Mouse (Mus musculus): ENCODE measurements at regions not wholly inside any gene's neighbourhood (a gene's known extent, or its start where the extent isn't known, plus 50 kb on each side); places are given as distances from the start of the nearest gene placed in this dataset.
A peak's percentile ranks its signal among the peaks of the same experiment; 100 is the strongest.
"Not testable (repeated sequence)": the region's sequence is repeated elsewhere in the genome, so short reads cannot be mapped to it uniquely, and the experiment has no call there.

DNA sequence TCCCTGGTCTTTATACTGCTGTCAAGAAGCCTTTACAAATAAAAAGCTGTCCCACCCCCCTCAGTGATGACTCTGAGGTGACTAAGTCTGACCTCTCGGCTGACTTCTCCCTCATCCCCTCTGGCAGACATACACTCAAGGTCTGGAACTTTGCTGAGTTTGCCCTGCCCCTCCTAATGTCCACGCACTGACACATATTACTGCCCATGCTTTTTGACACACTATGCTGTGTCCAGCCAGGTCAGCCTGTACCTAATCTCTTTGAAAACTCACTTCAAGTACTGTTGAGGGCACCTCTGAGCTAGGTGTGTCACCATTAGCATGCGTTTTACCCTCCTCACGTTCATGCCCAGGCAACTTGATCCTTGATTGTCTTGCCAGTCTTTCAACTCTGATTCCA is 164.9 kb upstream of the Frmd6 start:
- no peak for DNase-seq (ENCODE audit: low spot score in 2 of 2)

DNA sequence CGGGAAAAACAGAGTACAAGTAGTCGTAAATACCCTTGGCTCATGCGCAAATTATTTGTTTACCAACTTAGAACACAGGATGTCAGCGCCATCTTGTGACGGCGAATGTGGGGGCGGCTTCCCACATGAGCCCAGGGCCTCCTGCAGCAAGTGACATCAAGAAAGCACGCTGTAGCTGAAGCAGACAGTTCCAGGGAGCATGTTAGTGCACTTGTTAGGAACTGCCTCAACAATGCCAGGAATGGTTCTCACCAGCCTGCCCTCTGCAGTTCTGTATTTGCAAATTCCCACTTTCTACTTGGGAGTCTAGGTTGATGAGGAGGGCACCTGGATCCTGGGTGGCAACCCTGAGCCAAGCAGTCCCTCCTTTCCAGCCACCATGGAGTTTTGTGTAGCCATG is 157.2 kb upstream of the Frmd6 start:
- DNase-seq (ENCODE audit: low spot score in 2 of 2), result not testable (repeated sequence)

DNA sequence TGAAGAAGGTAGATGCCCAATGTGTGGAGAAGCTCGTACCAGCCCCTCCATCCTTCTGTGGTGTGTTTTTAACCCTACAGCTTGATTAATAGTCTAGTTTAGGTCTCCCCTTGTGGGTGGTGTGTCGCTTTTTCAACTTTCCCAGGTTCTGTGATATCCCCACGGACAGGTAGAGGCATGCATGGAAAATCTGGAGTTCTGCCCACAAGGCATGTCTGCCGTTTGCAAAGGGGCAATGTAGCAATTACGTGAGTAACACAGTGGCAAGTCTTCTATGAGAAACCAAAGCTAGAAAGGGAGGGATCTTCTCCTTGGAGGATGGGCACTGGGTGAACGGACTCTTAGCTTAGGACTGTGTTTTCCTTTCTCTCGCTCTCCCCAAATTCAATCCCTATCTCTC is 153.2 kb upstream of the Frmd6 start:
- no peak for DNase-seq (ENCODE audit: low spot score in 2 of 2)

DNA sequence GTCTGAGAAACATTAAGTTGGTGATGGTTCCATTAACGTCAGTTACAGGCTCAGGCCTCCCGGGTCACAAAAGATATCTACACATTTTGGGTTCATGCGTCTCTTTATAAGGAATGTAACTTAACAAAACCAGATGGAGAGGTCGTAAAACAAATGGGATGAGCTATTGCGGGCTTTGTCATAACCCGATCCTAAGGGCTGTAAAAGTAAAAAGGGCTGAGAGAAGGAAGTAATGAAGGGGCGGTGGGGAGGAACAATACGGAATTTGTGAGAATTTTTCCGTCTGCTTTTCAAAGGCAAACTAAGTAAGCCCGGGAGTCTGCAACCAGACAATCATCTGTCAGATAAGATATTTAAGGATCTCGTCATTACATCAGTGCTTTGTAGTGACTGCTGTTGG is 152.1 kb upstream of the Frmd6 start:
- no peak for DNase-seq (ENCODE audit: low spot score in 2 of 2)

DNA sequence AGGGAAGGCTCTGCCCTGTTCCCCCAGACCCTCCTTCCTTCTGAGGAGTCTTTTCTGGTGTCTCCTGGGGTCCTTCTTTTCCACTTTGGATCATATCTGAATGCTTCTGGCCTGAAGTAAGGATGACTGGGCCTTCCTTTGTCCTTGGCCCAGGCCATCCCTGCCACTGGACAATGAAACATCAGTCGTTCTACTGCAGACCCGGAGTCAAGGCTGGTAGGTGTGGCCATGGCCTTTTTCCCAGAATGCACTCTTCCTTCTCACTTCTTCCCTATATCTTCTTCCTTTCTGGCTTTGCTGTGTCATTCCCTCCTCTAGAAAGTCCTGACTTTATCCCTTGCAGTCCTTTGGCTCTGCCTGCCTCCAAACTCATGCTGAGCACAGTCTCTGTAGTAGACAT is 151.2 kb upstream of the Frmd6 start:
- DNase-seq (ENCODE audit: low spot score in 2 of 2), result no peak

DNA sequence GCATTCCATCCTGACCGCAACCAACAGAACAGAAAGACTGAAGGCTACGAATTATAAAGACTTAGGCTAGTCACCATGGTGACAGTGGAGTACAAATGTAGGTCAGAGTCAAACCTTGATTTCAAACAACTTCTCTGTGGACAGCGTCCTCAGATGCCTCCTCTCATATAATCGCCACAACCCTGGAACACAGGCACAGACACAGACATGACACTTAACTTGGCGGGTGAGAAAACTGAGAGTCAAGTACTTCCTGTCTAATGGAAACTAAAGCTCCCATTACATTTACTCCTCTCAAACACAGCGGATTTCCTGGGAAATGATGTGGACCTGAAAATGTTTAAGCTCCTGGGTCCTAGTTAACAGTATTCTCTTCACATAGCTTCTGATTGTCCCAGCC is 149.5 kb upstream of the Frmd6 start:
- DNase-seq (ENCODE audit: low spot score in 2 of 2), result no peak

DNA sequence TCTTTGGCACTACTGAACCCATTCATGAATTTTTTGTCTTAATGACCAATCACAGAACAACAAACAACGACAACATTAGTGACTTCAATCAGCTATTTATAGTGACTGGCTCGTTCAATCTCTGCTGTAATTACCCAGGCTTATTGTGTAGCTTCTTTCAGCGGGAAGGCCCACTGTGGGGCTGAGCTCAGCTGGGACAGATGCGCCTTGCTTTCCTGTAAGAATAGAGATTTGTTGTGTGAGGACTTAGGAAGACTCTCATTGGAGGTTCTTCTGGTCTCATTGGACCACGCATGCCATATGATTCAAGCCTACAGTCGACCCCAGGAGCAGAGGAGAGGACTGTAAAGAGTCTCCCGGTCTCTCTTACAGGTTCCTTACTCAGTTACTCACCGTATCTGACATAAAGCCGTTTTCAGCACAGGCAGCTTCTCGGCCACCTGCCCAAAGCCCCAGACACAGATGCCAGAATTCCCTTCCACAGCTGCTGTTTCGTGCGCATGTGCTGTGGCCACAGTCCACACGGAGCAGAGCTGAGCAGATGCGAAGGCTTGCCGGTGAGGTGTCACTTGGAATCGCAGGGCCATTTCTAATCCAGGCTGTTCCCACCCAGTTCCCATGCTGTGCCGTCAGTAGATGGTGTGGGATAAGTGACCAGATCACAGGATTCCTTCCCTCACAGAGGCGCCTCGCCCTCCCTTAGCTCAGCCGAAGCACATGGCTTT is 145.5 kb upstream of the Frmd6 start:
- DNase-seq (ENCODE audit: low spot score in 2 of 2), result peak; percentile 48 to 63

DNA sequence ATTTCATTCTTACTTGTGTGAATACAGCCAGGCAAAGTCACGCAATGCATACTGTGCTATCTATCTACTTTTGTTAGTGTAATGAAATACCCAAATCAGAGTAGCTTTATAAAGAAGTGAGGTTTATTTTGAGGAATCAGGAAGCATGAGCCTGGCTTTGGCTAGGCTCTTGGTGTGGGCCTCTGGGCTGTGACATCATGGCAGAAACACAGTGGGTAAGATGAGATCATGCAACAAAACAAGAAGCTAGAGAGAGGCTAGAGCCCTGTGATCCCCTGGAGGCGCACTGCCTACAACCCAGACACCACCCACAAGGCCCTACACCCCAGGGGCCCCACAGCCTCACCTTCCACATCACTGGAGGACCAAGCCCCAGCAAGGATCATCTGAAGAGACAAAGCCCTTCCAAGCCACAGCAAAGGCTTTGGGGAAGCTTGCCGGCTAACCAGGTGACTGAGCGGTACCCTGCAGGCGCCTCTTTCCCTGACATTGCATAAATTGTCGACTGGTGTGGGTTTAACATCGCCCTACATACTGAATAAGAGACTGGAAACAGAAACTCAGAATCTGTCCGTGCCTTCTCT is 143.8 kb upstream of the Frmd6 start:
- no peak for DNase-seq (ENCODE audit: low spot score in 2 of 2)

DNA sequence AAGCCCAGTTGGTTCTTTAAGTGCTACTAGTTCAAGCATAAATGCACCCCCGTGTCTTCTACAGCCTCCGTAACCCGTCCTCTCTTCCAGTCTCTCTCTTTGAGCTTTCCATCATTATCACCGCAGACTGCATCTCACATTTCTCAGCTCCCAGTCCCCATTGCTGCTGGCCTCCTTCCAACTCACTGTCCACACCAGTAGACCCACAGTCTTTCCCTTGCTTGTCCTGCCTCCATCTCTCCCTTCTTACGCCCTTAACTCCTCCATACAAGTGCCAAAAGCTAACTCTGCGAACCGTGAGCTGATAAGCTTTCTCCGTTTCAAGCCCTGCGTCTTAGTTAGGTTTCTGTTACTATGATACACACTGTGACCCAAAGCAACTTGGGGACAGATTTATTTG is 141.0 kb upstream of the Frmd6 start:
- no peak for DNase-seq (ENCODE audit: low spot score in 2 of 2)

DNA sequence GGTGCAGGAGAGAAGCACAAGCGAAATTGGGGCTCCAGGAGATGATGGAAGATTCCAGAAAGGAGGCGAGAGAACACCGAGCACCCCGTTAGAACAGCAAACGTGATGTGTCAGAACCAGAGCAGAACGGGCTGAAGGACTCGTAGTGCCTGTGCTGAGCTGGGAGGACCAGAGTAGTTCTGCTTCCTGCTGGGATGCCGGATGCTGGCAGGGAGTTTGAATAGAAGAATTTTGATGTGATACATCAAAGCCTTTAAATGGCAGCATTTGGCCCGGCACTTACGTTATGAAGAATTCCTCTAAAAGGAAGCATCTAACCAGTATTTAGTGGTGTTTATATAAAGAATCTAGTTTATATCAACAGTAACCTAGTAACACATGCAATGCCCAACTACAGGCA is 139.9 kb upstream of the Frmd6 start:
- DNase-seq (ENCODE audit: low spot score in 2 of 2), result no peak

DNA sequence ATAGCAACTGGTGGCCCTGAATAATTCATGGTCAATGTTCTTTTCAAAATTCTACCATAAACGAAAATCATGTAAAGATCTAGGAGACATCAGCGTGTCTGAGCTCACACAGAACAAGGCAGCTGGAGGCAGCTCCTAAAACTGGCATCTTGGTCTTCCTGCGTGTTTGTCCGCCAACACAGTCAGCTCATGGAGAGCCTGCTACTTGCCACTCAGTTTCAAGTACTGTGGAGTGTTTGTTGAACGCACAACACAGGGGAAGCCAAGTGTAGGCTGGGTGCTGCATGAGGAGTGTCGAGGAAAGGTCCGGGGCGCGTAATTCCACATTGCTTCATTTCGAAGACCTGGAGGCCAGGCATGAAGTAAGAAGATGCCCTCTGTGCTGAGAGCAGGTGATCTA is 139.0 kb upstream of the Frmd6 start:
- DNase-seq (ENCODE audit: low spot score in 2 of 2), result no peak

DNA sequence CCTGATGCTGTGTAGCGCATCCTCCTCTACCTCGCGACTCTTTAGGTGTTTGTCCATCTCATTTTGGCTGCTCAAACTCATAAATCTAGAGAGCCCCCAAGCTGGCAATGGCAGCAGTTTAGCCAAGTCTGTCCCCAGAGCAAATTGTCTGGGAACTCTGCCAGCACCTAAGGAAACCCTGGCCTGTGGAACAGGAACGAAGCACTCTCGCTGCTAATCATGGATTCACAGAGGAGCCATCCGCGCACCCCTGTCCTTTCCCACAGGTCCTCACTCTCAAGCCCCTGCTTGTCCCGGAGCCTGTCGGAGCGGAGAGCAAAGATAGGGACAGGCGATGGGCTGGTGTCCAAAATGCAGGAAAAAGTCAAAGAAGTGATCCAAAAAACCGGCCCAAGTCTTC is 138.3 kb upstream of the Frmd6 start:
- no peak for DNase-seq (ENCODE audit: low spot score in 2 of 2)

DNA sequence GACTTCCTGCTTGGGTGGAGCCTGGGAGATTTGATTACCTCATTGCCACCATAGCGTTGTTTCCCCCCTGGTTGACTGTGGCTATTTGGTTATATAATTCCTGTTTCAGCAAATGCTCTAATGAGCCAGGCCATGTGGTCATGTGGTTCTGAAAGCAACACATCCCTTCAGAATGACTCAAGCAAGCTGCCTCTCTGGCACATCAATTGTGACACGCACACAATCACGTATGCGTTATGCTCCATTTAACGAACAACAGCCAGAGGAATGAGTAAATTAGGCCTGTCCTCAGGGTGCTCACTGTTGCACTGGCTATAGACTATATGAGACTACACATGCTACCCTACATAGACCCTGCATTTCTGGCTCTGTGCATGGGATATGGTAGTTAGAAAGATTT is 130.2 kb upstream of the Frmd6 start:
- no peak for DNase-seq (ENCODE audit: low spot score in 2 of 2)

DNA sequence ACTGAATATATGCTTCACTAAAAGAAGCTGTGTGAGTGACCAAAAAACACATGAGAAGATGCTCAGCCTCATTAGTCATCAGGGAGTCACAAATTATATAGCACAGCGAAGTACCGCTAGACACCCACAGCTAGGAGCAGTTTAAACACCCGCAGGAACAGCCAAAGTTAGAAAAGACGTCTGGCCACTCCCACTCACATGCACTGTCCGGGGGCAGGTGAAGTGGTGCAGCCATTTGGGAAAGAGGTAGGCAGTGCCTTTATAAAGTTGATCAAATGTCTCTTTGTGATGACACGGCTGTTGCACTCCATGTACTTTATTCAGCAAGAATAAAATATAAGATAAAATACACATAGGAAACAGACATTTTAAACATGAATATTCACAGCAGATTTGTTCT is 129.1 kb upstream of the Frmd6 start:
- no peak for DNase-seq (ENCODE audit: low spot score in 2 of 2)

DNA sequence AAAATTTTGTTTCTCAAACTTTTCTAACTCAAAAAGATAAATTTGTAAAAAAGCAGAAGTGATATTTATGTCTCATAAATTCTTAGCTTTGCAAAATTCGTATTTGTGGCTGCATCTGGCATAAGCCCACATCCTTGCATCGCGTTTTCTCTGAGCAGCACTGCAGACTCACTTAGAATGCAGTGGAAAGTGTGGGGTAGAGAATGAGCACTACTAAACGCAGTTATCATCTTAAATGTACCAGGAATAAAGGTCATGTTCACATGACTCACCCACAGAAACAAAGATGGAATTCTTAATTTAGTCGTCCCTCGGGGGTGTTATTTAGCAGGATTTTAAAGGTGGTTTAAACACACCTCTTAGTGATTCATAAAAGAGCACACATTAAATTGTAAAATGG is 126.8 kb upstream of the Frmd6 start:
- DNase-seq (ENCODE audit: low spot score in 2 of 2), result no peak

DNA sequence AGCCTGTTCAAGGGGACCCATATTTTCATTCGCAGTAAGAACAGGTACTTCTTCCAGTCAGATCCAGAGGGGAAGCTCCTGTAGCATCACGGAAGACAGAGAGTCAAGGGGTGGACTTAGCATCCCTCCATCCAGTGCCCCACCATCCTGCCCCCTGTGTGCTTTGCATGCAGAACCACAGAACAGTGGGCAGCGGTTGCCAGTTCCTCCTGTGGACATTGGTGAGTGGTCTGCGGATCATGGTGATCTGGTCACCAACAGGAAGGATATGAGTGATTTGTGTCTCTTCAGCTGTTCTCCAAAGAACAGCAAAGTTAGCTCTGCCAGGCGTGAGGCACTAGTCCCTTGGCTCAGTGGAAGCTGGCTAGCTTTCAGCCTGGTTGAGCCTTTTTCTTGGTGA is 122.8 kb upstream of the Frmd6 start:
- no peak for DNase-seq (ENCODE audit: low spot score in 2 of 2)

DNA sequence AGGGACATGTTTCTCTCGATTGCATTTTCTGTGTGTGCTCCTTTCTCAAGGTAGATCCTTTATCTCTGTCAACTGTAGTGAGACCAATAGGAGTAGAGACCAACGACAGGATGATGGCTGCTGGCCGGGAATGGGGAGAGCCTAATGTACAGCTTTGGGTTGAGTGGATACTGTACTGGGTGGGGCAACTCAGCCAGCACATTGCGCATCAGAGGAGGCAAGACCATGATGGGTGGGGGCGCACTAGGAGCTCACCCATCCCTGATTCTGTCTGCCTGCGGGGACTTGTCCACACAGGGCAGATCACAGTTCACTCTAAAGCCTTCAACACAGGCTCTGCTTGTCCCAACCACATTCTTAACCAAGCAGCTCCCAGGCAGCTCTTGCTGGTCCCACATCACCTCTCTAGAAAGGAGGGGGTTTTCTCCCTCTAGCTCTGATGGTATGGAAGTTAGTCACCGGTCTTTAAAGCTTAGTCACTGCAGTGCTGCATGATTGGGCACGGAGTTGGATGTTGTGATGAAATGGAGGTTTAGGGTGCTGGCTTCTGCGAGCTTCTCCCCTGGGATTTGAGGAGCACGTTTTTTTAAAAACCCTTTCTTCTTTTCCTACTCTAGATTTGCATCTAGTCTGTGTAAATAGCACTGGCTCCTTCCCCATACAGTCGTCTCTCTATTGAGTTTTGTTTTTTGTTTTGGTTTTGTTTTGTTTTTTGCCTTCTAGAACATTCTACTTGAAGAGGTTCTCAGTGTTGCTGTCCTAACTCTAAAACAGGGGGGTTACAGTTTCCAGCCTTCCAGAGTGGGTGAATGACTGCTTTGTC is 118.3 kb upstream of the Frmd6 start:
- peak in 1 of 2 experiments; percentile 48 for DNase-seq (ENCODE audit: low spot score in 2 of 2)

DNA sequence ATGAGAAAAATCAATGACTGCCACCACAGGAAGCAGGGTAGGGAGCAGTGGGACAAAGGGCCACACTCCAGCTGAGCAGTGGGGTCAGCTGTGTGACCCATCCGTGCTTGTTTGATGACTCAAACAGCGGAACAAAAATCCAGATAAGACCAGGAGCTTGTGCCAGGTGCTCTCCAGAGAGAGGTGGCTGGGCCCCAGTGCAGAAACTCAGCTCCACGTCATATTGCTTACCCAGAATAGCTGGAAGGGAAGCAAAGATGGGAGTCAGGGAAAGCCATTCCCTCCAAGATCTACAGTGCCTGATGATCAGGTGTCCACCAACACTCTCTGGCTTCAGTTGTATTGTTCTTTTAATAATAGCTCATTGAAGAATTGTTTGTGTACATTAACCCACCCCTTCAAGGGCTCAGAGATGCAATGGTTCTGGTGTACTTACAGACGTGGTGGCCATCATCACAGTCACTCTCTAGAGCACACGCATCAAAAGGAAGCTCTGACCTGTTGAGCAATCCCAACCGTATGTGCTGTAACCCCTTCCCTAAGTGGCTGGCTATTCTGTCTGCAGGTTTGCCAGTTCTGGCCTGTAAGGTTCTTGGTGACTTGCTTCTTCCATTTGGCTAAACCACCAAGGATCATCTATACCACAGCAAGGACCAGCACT is 117.6 kb upstream of the Frmd6 start:
- DNase-seq (ENCODE audit: low spot score in 2 of 2), result peak in 1 of 2 experiments; percentile 36

DNA sequence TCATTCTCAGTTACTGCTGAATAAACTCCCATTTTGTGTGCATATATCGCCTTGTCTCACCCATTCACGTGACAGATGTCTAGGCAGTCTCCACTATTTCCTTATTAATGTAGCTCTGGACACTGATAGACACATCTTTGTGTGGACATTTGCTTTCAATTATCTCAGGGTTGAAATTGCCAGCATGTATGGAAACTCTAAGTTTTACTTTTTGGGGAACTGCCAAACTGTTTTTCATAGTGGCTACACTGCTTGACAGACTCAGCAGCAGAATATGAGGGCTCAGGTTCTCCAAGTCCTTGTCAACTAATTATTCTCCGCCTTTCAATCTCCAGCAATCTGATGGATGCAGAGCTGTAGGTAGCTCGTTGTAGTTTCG is 117.0 kb upstream of the Frmd6 start:
- no peak for DNase-seq (ENCODE audit: low spot score in 2 of 2)

DNA sequence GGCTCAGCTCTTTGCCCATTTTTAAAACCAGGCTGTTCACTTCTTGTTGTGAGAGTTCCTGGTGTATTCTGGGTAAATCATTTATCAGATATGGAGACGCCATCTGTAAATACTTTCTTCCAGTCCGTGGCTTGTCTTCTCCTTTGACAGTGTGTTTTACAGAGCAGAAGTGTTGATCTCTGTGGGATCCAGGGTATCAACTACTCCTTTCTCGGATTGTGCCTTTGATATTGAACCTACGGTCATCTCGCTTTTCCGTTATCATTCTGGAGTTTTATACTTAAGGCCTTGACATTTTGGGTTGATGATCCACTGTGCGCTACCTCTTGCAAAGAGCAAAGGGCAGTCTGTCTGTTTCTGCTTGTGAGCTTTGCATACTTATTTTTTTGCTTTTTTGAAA is 115.0 kb upstream of the Frmd6 start:
- no peak for DNase-seq (ENCODE audit: low spot score in 2 of 2)

DNA sequence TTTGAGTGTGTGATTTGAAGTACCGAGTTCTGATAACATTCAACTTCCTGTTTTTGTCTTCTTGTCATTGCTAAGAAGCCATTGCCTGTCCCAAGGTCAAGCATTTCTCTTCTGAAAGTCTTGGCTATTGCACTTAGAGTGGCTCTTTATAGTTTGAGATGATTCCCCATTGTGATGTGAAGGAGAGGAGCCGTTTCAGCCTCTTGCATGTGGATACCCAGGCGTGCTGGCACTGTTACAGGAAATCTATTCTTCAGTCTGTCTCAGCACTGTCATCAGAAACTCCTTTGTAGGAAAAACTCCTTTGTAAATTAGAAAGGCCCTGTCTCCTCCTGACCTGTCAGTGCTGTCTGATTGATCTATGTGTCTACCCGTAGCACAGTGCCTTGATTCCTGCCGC is 114.3 kb upstream of the Frmd6 start:
- no peak for DNase-seq (ENCODE audit: low spot score in 2 of 2)

DNA sequence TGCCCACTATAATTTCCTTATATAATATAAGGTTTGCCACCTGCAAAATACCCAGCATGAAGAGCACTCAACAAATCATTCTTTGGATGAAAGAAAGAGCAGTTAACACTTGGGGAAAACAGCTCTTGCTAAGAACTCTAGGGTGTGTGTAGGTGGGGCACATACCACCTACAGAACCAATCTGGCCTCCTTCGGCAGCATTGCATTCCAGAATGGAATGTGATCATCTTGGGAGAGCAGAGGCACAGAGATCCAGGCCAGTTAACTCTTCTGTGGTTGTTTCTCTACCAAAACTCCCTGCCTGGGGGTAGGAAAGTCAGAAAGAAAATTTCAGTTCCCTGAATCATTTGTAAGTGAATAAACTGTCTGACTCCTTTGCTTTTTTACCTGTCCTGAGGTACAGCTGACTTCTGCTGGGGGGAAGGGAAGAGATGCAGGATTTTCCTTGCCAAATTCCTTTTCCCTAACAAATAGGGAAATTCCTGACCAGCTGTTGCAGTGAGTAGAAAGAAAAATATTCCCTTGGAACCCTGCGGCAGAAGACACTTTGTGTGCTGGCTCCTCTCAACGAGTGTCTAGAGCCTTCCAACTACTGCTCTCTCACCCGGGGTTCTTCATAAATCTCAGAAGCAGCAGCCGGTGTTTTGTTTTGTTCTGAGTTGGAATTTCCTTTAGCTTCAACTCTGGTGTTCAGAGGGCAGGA is 112.8 kb upstream of the Frmd6 start:
- DNase-seq (ENCODE audit: low spot score in 2 of 2), result no peak
